Mouse (Mus musculus) C2C12 (cell line): ENCODE results near the gene Fut11.

ENCODE experiments used
- CTCF ChIP-seq: IDR thresholded peaks from one replicate; pipeline ENCODE4 v1.5.1; 2011; ENCODE audit not compliant: control insufficient read depth, insufficient read depth, insufficient read length
- FOSL1 ChIP-seq: IDR thresholded peaks from one replicate; pipeline ENCODE4 v1.8.0; 2011; ENCODE audit warnings: mild to moderate bottlenecking, low read length; ENCODE audit not compliant: poor library complexity, insufficient read depth, severe bottlenecking
- MAX ChIP-seq: IDR thresholded peaks from one replicate; pipeline ENCODE4 v1.6.1; 2011; ENCODE audit warnings: mild to moderate bottlenecking, control low read depth
- MYOD1 ChIP-seq: IDR thresholded peaks from one replicate; pipeline ENCODE4 v1.6.1; 2011; ENCODE audit warnings: low read depth; ENCODE audit not compliant: control insufficient read depth, insufficient read length

GRCm38 (mm10) chr14:20729871-20730270 is 35.1 kb downstream of the Fut11 start:
- no peak for TF ChIP-seq CTCF
- TF ChIP-seq MYOD1: no peak
- TF ChIP-seq FOSL1: no peak
- TF ChIP-seq MAX: no peak
